Mouse (Mus musculus) heart, adult 18-20 months (tissue): Measurements from ENCODE around the gene Gm20532. TPM values are rescaled to one million over a fixed set of nuclear protein-coding genes. Genes with fewer than 3 reads are reported as not detected.

ENCODE experiments used
- DNase-seq, 2 experiments: peaks; one replicate each; pipeline ENCODE4 v3.0.0; 2021 to 2022; ENCODE audit warnings: mixed read lengths in 1 of 2
- microRNA-seq, 2 experiments: library from miRNA; unstranded; fragments of <30 nt; microRNA quantifications; one replicate each; pipeline ENCODE4 v1.2.0; 2022
- total RNA-seq, 2 experiments: library from RNA; stranded (reverse); gene quantifications; 2 replicates each; pipeline ENCODE4 v1.2.3; 2021

The Gm20532 gene
- total RNA-seq, 2 experiments from 2014 or later = not detected

- no peak for DNase-seq
These were observed 68.2 kb downstream of the Gm20532 start for GRCm38 (mm10) chr2:26654687-26655086.

GRCm38 (mm10) chr2:26657426-26657825 lies 71.0 kb downstream of the Gm20532 start:
- no peak for DNase-seq

- no peak for DNase-seq
These were observed 74.8 kb downstream of the Gm20532 start for GRCm38 (mm10) chr2:26661143-26661752.

DNA sequence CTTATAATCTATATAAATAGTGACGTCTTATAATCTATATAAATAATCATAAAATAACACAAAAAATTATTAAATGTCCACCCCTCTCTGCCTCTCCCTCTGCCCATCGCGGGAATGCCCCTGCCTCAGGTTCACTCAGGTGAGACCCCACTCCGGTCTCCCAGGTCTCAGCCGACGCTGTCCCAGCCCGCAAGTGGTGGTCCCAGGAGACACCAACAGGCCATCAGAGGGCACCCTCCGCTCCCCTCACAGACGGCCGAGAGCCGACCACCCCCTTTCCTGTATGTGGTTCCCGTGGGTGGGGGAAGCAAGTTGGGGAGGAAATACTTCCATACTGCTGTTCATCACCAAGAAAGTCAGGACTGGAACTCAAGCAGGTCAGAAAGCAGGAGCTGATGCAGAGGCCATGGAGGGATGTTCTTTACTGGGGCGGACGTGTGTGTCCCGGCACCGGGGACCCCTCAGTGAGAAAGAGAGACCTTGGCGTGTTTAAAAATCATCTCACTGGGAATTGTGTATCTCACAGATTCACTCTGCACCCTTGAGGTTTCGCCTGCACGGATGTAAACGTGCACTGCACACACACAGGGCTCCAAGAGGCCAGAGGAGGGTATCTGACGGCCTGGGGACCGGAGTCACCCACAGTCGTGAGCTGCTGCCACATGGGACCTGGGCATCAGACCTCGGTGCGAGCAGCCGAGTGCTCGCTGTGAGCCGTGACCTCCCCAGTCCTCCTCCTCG lies 75.5 kb downstream of the Gm20532 start:
- no peak for DNase-seq

DNA sequence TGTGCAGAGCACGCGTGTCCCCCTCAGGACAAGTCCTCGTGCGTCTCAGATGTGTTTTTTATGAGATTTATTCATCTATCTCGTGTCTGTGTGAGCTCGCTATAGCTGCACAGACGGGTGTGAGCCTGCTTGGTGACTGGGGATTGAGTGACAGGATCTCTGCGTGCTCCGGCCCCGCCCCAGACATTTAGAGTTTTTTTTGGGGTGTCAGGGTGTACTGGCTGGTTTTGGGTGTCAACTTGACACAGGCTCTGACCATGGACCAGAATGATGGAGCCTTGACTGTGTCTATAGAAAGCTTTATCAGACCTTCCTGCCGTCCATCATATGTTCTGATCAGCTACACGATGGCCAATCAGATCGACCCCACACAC lies 76.1 kb downstream of the Gm20532 start:
- no peak for DNase-seq

GRCm38 (mm10) chr2:26663112-26663511 lies 76.7 kb downstream of the Gm20532 start:
- DNase-seq = no peak

GRCm38 (mm10) chr2:26663551-26663950 lies 77.1 kb downstream of the Gm20532 start:
- DNase-seq = peak in 1 of 2 experiments; percentile 60

- no peak for DNase-seq
These were observed 82.3 kb downstream of the Gm20532 start for GRCm38 (mm10) chr2:26668746-26669145.

- DNase-seq = no peak
These were observed 84.7 kb downstream of the Gm20532 start, which contains the start of gene Lcn4 for GRCm38 (mm10) chr2:26671182-26671581. TSS of gene Lcn4 (minus strand) at chr2:26671282.

Small RNA genes lying within 50 kb of the gene (microRNA-seq; reads per million reads assigned to microRNA genes)
- gene Mir126a (3.8 to 10.3 reads per million in 2 experiments), gene Mir126b (0 reads per million in 2 experiments)

Other genes with a start within 250 kb of the Gm20532 start
- 10 to 100 TPM; 24.5 to 25.3 TPM for gene Dnlz, start 234.5 kb upstream of the Gm20532 start, total RNA-seq
- 1 to 10 TPM in 1 of 2 experiments, under 1 TPM in 1; 0.89 to 1.1 TPM for gene Card9, start 225.7 kb upstream of the Gm20532 start, total RNA-seq
- gene Snapc4, start 206.0 kb upstream of the Gm20532 start, total RNA-seq = 1 to 10 TPM; 5.8 to 5.9 TPM
- 10 to 100 TPM; 44.9 to 45.2 TPM for gene Entr1, start 197.3 kb upstream of the Gm20532 start, total RNA-seq
- gene Pmpca, start 197.3 kb upstream of the Gm20532 start, total RNA-seq = 100 to 1,000 TPM; 152 to 153 TPM
- gene Inpp5e, start 177.4 kb upstream of the Gm20532 start, total RNA-seq = 10 to 100 TPM; 15.6 to 16.3 TPM
- gene Sec16a, start 141.4 kb upstream of the Gm20532 start, total RNA-seq = 10 to 100 TPM; 38.9 to 39.2 TPM
- 10 to 100 TPM; 29.8 to 30.5 TPM for gene Notch1, start 70.0 kb upstream of the Gm20532 start, total RNA-seq
- gene Egfl7, start 6.6 kb upstream of the Gm20532 start, total RNA-seq = 10 to 100 TPM; 94.2 to 94.8 TPM
- 10 to 100 TPM; 53.9 to 88.6 TPM for gene Agpat2, start 17.8 kb downstream of the Gm20532 start, total RNA-seq
- gene Fam69b, start 41.8 kb downstream of the Gm20532 start, total RNA-seq = 10 to 100 TPM; 22.0 to 22.2 TPM
- gene Lcn4, start 84.6 kb downstream of the Gm20532 start, total RNA-seq = not detected